Mouse (Mus musculus): ENCODE results near the gene Mypn.

The Mypn gene

GRCm38 (mm10) chr10:63199008-63199407 lies 4.7 kb downstream of the Mypn start:
- DNase-seq (ENCODE audit: inconsistent ontology term) = no peak

DNA sequence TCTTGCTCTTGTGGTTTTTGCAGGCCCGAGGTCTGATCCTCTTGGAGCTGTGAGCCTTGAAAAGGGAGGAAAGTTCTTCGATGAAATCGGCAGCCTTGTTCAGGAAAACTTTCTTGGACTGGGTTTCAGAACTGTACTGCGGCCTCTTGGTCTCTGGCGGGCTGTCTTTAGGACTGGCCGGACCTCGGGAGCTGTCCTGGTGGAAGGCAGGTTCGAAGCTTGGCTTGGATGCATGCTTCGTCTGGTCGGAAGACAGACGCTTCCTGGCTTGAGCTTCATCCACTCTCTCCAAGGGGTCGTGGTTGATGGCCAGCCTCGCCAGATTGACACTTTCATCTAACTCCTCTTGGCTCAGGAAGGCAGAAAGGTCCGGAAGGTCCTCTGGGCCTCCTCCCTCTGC lies 11.0 kb downstream of the Mypn start:
- DNase-seq (ENCODE audit: inconsistent ontology term) = no peak

DNA sequence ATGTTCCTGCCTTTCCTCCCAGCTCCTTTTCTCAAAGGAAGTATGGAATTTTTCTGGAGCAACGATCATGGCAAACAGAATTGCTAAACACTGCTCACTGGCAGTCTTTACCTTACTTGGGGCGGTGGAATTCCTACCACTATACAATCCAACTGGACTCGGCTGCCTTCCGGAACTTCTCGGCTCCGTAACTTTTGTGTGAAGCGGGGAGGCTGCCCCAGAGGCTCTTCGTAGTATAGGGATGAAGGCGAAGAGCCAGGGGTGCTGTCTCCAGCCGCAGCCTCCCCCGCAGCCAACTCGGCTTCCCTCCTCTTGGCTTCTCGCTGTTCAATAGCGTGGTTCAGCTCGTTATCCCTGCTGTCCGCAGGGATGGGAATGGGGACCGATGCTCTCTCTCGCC lies 11.5 kb downstream of the Mypn start:
- no peak for DNase-seq (ENCODE audit: inconsistent ontology term)

GRCm38 (mm10) chr10:63184451-63184850 lies 19.3 kb downstream of the Mypn start:
- no peak for DNase-seq (ENCODE audit: inconsistent ontology term)

- DNase-seq (ENCODE audit: inconsistent ontology term) = peak; percentile 5
These were observed 21.5 kb downstream of the Mypn start for GRCm38 (mm10) chr10:63182177-63182768.

GRCm38 (mm10) chr10:63181166-63181565 lies 22.6 kb downstream of the Mypn start:
- DNase-seq (ENCODE audit: inconsistent ontology term) = no peak

- no peak for DNase-seq (ENCODE audit: inconsistent ontology term)
These were observed 24.2 kb downstream of the Mypn start for GRCm38 (mm10) chr10:63179524-63179923.

GRCm38 (mm10) chr10:63178318-63178717 lies 25.4 kb downstream of the Mypn start:
- no peak for DNase-seq (ENCODE audit: inconsistent ontology term)

DNA sequence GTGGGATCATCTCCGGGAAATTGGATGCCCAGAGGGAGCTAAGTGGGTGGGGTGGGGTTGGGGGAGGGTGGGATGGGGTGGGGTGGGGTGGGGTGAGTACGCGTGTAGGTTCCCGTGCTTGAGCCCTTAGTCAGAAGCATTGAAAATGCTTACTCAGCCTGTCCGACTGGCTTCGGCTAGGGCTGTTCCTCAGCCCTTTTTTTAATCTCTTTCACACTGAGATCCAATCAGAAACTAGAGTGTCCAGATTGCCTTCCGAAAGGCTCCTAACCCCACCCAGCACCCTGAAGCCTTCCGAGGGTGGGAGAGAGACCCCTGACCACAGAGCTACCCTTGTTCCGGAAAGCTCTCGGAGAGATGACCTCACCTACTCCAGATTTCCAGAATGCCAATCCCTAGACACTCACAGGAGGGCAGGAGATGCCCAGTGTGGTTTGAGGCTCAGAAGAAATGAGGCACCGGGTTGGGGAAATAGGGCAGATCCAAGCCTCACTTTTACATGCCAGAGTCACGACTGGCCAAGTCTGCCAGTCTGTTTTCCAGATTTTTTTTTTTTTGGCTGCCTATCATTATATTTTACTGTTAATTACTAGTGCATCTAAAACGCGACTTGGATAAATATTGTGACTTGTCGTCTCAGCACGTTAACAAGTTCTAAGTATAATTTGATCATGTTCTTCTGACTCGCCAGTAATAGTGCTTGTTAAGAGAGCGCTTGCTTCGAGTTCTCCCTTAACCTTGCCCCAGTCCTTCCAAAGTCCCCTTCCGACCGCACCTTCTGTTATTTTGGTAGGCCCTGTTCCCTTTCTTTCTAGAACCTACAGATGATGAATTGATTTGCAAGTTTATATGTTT lies 26.2 kb downstream of the Mypn start:
- DNase-seq (ENCODE audit: inconsistent ontology term) = peak; percentile 37

DNA sequence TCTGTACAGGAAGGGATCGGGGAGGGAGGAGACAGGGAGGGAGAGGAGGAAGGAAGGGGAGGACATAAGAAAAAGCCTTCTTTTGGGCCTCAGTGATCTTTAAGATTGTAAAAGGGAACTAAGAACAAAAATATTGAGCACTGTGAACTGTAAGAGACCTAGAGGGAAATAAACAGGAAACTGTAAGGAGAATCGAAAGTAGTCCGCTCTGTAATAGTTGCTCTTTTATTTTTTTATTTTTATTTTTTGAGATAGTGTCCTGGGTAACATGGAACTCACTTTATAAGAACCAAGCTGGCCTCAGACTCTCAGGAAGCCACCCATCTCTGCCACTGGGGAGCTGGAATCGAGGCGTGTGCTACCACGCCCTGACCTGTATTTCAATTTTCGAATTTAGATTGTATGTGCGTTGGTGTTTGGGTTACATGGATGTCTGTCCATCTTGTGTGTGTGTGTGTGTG lies 27.3 kb downstream of the Mypn start:
- no peak for DNase-seq (ENCODE audit: inconsistent ontology term)

DNA sequence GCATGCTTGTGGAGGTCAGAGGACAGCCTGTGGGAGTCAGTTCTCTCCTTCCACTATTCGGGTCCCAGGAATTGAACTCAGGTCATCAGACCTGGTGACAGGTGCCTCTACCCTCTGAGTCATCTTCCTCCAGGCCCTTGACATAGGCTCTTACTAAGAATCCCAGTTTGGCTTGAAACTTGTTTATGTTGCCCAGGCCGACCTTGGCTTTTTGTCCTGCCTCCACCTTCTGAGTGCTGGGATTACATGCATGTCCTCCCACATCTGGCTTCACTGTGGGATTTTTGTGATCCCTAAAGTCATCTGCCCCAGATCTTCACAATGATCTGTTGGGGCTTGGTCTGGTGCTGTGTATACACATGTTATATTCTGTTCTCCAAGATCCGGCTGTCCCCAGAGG lies 31.7 kb downstream of the Mypn start:
- DNase-seq (ENCODE audit: inconsistent ontology term) = no peak

GRCm38 (mm10) chr10:63169503-63169902 lies 34.2 kb downstream of the Mypn start:
- DNase-seq (ENCODE audit: inconsistent ontology term) = no peak

GRCm38 (mm10) chr10:63168124-63168523 lies 35.6 kb downstream of the Mypn start:
- no peak for DNase-seq (ENCODE audit: inconsistent ontology term)

DNA sequence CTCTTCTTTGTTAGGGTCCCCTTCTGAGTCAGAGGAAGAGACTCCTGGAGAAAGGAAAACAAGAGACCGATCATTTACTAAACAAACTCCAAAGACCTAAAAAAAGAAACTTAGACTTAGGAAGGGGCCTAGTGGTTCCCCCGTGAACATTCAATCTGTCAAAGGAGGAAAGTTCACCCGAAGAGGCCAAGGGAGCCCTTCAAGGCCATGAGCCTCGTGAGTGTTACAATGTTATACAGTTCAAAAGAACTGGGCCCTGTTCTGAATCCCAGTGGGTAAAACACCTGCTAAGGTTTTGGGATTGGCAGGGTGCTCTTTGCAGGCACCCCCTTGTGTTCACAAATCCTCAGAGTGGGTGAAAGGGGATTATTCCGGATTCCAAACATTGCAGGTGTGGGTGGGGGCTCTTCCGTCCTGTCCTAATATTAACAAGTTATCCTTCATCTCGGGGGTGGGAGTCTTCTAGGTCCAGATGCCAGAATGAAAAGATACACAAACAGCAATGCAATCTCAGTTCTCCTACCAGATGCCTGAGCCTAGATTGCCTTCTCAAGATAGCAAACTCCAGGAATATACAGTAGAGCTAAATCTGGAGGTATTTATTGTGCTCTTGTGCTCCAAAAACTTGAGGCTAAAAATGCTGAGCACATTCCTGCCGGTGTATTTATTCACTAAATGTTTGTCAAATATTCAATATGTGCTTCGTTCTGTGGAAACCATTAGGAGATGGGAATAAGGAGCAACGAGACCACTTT lies 36.3 kb downstream of the Mypn start:
- DNase-seq (ENCODE audit: inconsistent ontology term) = no peak

DNA sequence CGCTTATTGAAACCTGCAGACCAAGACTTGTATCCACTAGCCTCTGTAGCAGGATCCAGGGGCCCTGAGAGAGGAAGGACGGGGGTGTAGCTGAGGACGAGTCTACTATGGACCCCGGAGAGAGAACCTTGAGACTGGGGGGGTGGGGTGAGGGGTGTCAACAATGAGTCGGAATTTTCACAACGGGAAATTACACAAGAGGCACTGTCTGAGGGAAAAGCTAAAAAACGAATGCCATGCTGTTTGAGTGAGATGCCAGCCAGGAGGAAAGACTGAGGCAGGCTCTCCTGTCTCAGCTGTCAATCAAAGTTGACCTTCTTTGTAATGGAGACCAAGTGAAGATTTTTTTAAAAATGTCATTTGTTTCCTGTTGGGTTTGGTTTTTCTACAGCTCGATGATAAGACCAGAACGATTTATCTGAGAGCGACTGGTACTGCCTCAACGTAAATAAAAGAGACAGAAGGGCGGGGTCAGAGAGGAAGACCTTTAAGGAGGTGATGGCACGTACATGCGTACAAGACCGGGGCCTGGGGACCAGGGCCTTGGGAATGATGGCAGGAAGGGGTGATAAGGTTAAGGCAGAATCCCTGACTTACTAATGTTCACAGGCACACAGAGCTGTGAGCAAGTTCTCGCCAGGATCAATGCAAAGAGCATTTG lies 37.9 kb downstream of the Mypn start:
- DNase-seq (ENCODE audit: inconsistent ontology term) = no peak

GRCm38 (mm10) chr10:63161240-63161639 lies 42.5 kb downstream of the Mypn start:
- DNase-seq (ENCODE audit: inconsistent ontology term) = no peak

DNA sequence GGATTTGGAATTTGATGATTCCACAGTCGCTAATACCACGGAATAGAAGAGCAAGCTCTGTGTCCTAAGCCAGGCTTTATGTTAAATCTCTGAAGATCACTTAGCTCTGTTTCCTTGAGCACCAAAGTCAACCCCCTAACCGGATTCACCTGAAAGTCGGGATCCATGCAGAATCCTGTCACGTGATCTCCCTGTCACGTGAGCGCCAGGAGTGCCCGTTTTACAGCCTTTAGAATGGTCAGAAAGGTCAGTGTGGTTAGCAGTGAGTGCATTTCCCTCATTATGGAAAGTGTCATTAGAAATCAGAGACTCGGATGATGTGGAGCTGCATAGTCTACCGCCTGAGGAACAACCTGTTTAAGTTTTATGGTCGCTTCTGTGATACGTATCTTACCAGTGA lies 43.1 kb downstream of the Mypn start:
- no peak for DNase-seq (ENCODE audit: inconsistent ontology term)

GRCm38 (mm10) chr10:63158191-63158590 lies 45.6 kb downstream of the Mypn start:
- peak; percentile 11 for DNase-seq (ENCODE audit: inconsistent ontology term)

GRCm38 (mm10) chr10:63157491-63157890 lies 46.3 kb downstream of the Mypn start:
- DNase-seq (ENCODE audit: inconsistent ontology term) = no peak

DNA sequence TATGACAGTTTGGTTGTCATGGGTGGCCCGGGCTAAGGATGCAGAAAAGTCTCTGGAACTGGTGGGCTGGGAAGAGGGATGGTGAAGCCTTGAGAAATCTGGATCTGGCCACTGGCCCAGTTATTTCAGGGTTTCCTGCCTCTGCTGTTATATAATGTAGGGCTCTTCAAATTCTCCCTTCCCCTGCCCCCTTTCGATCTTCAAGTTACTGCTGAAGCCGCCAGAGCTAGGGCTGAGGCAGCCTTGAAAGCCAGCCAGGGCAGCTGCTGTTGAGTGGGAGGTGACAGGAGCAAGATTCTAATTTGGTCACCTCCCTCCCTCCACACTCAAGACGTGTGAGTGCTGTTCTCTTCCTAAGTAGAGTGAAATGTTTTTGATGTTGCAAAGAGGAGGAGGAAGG lies 46.8 kb downstream of the Mypn start:
- no peak for DNase-seq (ENCODE audit: inconsistent ontology term)

- no peak for DNase-seq (ENCODE audit: inconsistent ontology term)
These were observed 47.4 kb downstream of the Mypn start for GRCm38 (mm10) chr10:63156351-63156750.

Measured in Muller cell, postnatal 12 days (primary cell).